Mouse (Mus musculus) megakaryocyte-erythroid progenitor cell, adult 5-6 weeks (primary cell): ENCODE measurements around the gene Sun3. TPM values are rescaled to one million over a fixed set of nuclear protein-coding genes. Genes with fewer than 3 reads are reported as not detected.

Experiments used
- ATAC-seq: replicated peaks from 2 replicates; pipeline ENCODE4 v1.8.0; 2016; ENCODE audit warnings: mild to moderate bottlenecking, inconsistent platforms; ENCODE audit not compliant: severe bottlenecking, poor library complexity, low FRiP score, low TSS enrichment
- total RNA-seq, 2 experiments: library from RNA; stranded (forward) in 1 of 2; stranded (reverse) in 1 of 2; fragments of 200-1000, 215-1000 nt in 1 of 2; fragments of >200 nt in 1 of 2; fragmentation: Nextera tagmentation in 1 of 2; gene quantifications; 2 replicates each; pipeline ENCODE4 v1.2.3; 2014 to 2017

The Sun3 gene
- total RNA-seq, 2 experiments from 2014 or later: not detected

DNA sequence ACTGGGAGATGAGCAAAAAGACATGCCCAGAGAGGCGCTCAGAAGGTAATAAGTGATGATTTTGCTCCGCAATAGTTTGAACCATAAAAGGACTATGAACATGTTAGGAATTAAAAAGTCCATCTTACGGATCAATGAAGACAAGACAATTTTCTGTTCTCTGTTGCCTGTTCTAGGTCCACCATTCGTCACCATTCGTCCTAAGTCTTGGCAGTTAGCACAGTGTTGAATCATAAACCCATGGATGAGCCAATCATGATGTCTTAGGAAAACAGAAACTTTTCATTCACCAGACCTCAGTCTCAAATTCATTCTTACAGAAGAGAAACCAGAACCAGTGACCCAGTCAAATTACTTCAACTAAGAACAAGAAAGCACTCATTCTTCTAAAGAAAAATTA lies 40.0 kb downstream of the Sun3 start:
- ATAC-seq: no peak

DNA sequence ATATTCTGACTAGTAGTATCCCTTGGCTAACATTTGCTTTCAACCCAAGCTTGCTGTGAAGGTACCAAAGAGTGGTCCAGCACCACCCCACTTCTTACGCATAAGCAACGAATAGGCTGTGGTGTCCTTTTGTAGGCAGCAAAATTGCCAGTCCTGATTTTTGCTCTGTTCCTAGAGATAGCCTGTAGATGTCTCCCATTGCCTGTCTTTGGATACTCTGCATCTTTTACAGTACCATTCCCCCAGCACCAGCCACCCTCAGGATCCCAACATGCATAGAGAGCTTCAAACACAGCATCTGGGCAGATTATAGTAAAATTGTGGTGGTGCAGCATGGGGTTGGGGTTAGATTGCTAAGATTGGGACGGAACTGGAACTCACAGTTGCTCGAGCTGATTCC lies 60.7 kb downstream of the Sun3 start:
- no peak for ATAC-seq

DNA sequence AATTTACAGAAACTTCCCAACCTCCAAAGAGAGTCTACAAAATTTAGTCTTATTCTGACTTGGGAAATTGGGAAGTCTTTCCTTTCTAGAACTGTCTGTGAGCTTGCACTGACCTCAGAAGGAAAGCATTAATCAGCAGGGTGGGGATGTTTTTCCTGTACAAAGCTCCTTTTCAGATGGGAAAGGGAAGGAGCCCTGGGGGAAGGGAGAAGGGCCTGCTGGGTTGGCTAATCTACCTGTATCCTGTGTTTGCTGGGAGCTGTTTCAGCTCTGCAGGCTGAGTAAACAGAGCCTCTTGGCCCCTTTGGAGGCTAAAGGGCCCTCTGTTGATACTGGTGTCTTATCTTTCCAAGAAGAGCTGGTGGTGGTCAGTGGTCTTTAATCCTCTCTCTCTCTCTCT lies 62.7 kb downstream of the Sun3 start:
- ATAC-seq: no peak

DNA sequence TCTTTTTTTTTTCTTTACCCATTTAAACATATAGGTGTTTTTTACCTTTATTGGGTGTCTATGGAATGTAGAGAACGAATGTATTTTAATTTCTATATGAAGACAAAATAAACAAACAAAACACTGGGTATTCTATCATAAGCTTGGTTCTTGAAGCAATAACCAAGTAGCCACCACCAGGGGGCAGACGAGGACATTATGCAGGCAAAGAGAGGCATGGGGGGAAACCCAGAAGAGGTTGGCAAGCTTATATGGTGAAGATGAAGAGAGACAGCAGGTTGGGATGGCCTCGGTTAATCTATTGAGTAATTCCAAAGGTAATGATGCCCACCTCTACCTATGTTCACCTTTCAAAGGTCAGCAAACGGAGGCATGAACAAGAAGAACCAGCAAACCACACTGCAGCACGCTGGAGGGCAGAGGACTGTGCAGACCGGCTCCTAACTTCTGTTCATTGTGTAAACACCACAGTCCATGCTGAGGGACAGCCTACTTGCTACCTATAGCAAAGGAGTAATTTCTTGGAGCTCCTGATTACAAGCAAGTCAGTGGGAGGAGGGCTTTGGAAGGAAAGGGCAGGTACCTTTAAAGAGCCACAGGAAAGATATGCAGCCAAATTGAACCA lies 65.4 kb downstream of the Sun3 start:
- peak; percentile 86 for ATAC-seq

DNA sequence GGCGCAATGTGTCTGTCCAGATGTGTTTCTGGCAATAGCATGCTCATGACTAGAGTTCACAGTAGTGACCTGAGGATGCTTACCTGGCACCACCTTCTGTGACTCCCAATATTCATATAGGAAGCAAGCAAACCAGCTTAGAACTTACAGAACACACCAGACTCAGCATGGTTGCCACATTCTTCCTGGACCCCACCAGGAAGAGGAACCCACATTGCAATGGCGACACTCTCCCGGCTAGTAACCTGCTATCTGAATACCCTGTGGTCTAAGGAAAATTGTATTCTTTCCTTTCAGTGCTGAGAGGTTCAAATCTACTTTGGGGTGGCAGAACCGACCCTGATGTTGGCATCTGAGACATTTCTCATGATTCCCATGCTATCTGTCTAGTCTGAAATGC lies 70.6 kb downstream of the Sun3 start:
- no peak for ATAC-seq

DNA sequence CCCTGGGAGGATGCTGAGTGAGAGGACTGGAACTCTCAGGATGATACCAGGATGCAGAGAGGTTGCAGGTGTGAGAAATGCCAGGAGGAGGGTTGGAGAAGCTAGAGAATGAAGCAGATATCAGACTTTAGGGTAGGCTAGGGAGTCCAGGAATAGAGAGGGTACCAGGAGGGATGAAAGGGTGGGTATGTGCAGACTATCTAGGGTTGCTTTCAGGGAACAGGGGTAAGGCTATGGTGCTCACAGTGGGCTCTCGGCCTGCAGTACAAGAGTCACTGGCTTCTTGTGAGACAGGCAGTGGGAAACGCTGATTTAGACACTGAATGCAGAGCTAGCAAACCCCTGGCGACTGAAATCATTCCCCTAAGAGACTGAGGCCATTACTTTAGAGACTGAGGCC lies 75.6 kb downstream of the Sun3 start, which contains the start of gene Pkd1l1:
Gene Pkd1l1 (minus strand): TSS at position 101 of the 400 bp plus-strand sequence.
- no peak for ATAC-seq

DNA sequence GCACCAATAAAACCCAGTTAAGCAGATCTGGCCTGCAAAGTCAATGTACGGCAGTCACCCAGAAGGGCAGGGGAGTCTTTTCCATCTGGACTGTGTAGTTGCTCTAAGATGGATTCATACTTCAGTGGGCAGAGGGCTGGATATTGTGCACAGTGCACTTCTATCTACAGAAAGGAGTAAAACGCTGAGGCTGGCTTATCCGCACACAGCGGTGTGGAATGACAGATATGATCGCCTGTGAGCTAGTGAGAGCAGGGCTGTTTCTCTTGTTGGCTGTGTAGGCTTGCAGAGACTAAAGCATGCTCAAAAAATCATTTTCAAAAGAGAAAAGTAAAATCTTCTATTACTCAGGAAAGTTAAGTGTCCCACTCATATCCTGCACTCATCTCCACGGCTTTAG lies 76.7 kb downstream of the Sun3 start:
- ATAC-seq: 0 out of 2 replicates have a peak, but pooled peaks have one; percentile 39

DNA sequence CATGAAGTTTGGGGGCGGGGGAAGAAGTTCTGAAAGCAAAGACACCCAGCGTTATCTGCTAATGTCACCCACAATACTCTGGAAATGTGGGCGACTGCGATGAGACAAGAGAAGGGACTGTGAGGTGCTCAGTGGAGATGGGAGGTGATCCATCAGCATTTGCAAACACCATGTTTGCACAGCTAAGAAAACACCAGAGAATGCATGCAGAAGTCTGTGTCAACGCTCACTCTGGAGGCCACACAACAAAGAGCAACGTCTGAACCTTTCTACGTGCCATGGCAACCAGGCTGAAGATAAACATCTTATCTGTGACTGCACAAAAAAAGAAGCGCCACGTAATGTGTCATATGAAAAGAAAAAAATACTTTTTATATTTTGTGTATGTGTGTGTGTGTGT lies 78.3 kb downstream of the Sun3 start:
- ATAC-seq: peak; percentile 92

DNA sequence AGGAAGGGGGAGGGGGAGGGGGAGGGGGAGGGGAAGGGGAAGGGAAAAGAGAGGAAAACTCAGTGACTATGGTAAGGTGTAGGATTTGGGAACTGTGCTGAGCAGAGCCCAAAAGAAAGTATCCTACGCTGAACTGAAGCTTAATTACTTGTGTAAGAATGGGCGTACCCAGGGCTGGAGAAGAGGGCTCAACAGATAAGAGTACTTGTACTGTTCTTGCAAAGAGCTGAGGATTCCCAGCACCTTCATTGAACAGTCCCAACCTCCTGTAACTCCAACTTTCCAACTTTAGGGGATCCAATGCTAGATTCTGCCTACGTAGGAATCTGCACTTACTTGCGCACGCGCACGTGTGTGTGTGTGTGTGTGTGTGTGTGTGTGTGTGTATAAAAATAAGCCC lies 80.7 kb downstream of the Sun3 start:
- ATAC-seq: 0 out of 2 replicates have a peak, but pooled peaks have one; percentile 42

Other genes starting within 250 kb of the Sun3 start
- 0.11 TPM in 1 of 2 replicates, not detected in the other for gene Pkd1l1, start 75.7 kb downstream of the Sun3 start, total RNA-seq (2014; fragmentation: Nextera tagmentation)
- not detected in 2 replicates for gene Pkd1l1, start 75.7 kb downstream of the Sun3 start, total RNA-seq (2017)
- 36.2 and 36.5 TPM in 2 replicates for gene Hus1, start 37.8 kb downstream of the Sun3 start, total RNA-seq (2014; fragmentation: Nextera tagmentation)
- 28.1 and 30.3 TPM in 2 replicates for gene Hus1, start 37.8 kb downstream of the Sun3 start, total RNA-seq (2017)
- 0.92 TPM in 1 of 2 replicates, not detected in the other for gene Gm11992, start 397 bp downstream of the Sun3 start, total RNA-seq (2014; fragmentation: Nextera tagmentation)
- 0.38 TPM in 1 of 2 replicates, not detected in the other for gene Gm11992, start 397 bp downstream of the Sun3 start, total RNA-seq (2017)
- not detected in 2 replicates for gene Upp1, start 69.1 kb upstream of the Sun3 start, total RNA-seq (2014; fragmentation: Nextera tagmentation)
- 1.3 TPM in 1 of 2 replicates, not detected in the other for gene Upp1, start 69.1 kb upstream of the Sun3 start, total RNA-seq (2017)
- gene Abca13, start 143.0 kb upstream of the Sun3 start, total RNA-seq (2014; fragmentation: Nextera tagmentation): 1.8 TPM in 1 of 2 replicates, not detected in the other
- 0.08 and 0.66 TPM in 2 replicates for gene Abca13, start 143.0 kb upstream of the Sun3 start, total RNA-seq (2017)